In genomic region chr8:46212194-46212593, GRCm38 (mm10) we compare ENCODE assay signal across 8 mouse cellular contexts. TPM values are rescaled to one million over a fixed set of nuclear protein-coding genes. Genes with fewer than 3 reads are reported as not detected.
A peak's percentile ranks its signal among the peaks of the same experiment; 100 is the strongest.
DNase-seq lines count a peak whose midpoint lies in the region; ATAC-seq lines count a peak whose summit lies in the region.

No protein-coding gene starts in this region.

- no peak overlapping the region for H3K4me2 ChIP-seq in kidney, embryonic 14.5 days (replicated peaks; ENCODE audit: low read depth, low read length)
- peak overlapping the region; percentile 91 for H3K4me2 ChIP-seq in hindbrain, embryonic 14.5 days (replicated peaks)
- H3K4me2 ChIP-seq in midbrain, embryonic 13.5 days (replicated peaks) = peak overlapping the region; percentile 75; the same call in 1 of the 2 replicates

- WGBS in kidney, embryonic 14.5 days = 44% methylated on average over 7 of the region's 7 CpGs
- WGBS in hindbrain, embryonic 14.5 days = 51% methylated on average over 7 of the region's 7 CpGs
- 47% methylated on average over 7 of the region's 7 CpGs for WGBS in midbrain, embryonic 13.5 days

- peaks cover 22% of the 10 kb centered on the region for H3K4me1 ChIP-seq in kidney, embryonic 14.5 days (ENCODE audit: control insufficient read depth, insufficient read depth, low read length)
- H3K4me1 ChIP-seq in hindbrain, embryonic 14.5 days (replicated peaks; ENCODE audit: control insufficient read depth, insufficient read depth, low read length) = peaks cover 37% of the 10 kb centered on the region
- H3K4me1 ChIP-seq in midbrain, embryonic 13.5 days (replicated peaks) = peaks cover 45% of the 10 kb centered on the region

- ATAC-seq in kidney, embryonic 14.5 days (ENCODE audit: low FRiP score, low TSS enrichment) = no peak
- ATAC-seq in hindbrain, embryonic 14.5 days (ENCODE audit: low FRiP score) = no peak
- no peak for ATAC-seq in midbrain, embryonic 13.5 days
- no peak for ATAC-seq in granulocyte monocyte progenitor cell, adult 5-6 weeks (replicated peaks; ENCODE audit: poor library complexity, severe bottlenecking)

- no peak overlapping the region for H3K9ac ChIP-seq in kidney, embryonic 14.5 days (ENCODE audit: low read depth, low read length)
- H3K9ac ChIP-seq in hindbrain, embryonic 14.5 days = no peak overlapping the region
- 0 out of 2 replicates have a peak overlapping the region, but pooled peaks have one; percentile 94 for H3K9ac ChIP-seq in midbrain, embryonic 13.5 days (replicated peaks)

- DNase-seq in kidney, adult 11 months = peak; percentile 74
- peak; percentile 39 to 49 for DNase-seq in cerebellum, postnatal 10 days
- no peak for DNase-seq in hindbrain, embryonic 14.5 days (ENCODE audit: low spot score)
- DNase-seq in thymus, adult 18-20 months = no peak
- DNase-seq in retina, postnatal 1 day = no peak

- no peak overlapping the region for H3K27ac ChIP-seq in kidney, embryonic 14.5 days (ENCODE audit: low read depth, low read length)
- no peak overlapping the region; the same call in 1 of the 2 replicates for H3K27ac ChIP-seq in hindbrain, embryonic 14.5 days
- no peak overlapping the region for H3K27ac ChIP-seq in midbrain, embryonic 13.5 days

- H3K27me3 ChIP-seq in kidney, embryonic 14.5 days (ENCODE audit: control insufficient read depth, insufficient read depth, low read length) = no peaks in the 10 kb centered on the region
- H3K27me3 ChIP-seq in hindbrain, embryonic 14.5 days (ENCODE audit: control insufficient read depth, insufficient read depth, low read length) = no peaks in the 10 kb centered on the region
- no peaks in the 10 kb centered on the region for H3K27me3 ChIP-seq in midbrain, embryonic 13.5 days

- no peaks in the 10 kb centered on the region for H3K9me3 ChIP-seq in kidney, embryonic 14.5 days (ENCODE audit: control insufficient read depth, low read length)
- no peaks in the 10 kb centered on the region for H3K9me3 ChIP-seq in hindbrain, embryonic 14.5 days (ENCODE audit: control insufficient read depth, low read length)
- no peaks in the 10 kb centered on the region for H3K9me3 ChIP-seq in midbrain, embryonic 13.5 days

- H3K36me3 ChIP-seq in kidney, embryonic 14.5 days (ENCODE audit: control insufficient read depth, insufficient read depth, low read length) = peaks cover 21% of the 10 kb centered on the region
- peaks cover 22% of the 10 kb centered on the region for H3K36me3 ChIP-seq in hindbrain, embryonic 14.5 days (replicated peaks; ENCODE audit: control insufficient read depth, insufficient read depth)
- H3K36me3 ChIP-seq in midbrain, embryonic 13.5 days = peaks cover 22% of the 10 kb centered on the region

- no peak overlapping the region for H3K4me3 ChIP-seq in kidney, embryonic 14.5 days (ENCODE audit: low read length)
- H3K4me3 ChIP-seq in hindbrain, embryonic 14.5 days (replicated peaks; ENCODE audit: low read length) = no peak overlapping the region
- H3K4me3 ChIP-seq in midbrain, embryonic 13.5 days (replicated peaks) = no peak overlapping the region

RNA-seq across cellular contexts. Expression of gene Slc25a4, which starts 1.1 kb away (rescaled TPM):
- 535 and 564 TPM in 2 replicates for polyA plus RNA-seq in kidney, embryonic 14.5 days (2014; fragmentation: Nextera tagmentation; extraction: Ambion mirVana)
- polyA plus RNA-seq in hindbrain, embryonic 14.5 days (2014; fragmentation: Nextera tagmentation; extraction: Ambion mirVana) = 971 and 973 TPM in 2 replicates
- polyA plus RNA-seq in midbrain, embryonic 13.5 days (2015; fragmentation: Nextera tagmentation; extraction: Ambion mirVana) = 693 and 718 TPM in 2 replicates
- 71.7 and 105 TPM in 2 replicates for total RNA-seq in granulocyte monocyte progenitor cell, adult 5-6 weeks (2014; fragmentation: Nextera tagmentation)
- 169 and 178 TPM in 2 replicates for total RNA-seq in granulocyte monocyte progenitor cell, adult 5-6 weeks (2017)

Comparison
In these comparisons a context has a peak if more than half of its experiments do, and no peak if none do; other contexts are left out.
1. DNase-seq: peak in kidney, adult 11 months (single experiment) and cerebellum, postnatal 10 days (2 of 2); none in hindbrain, embryonic 14.5 days (single experiment), thymus, adult 18-20 months (0 of 2) and retina, postnatal 1 day (single experiment).